Mouse (Mus musculus): ENCODE data around the gene Mcoln2.
A peak's percentile ranks its signal among the peaks of the same experiment; 100 is the strongest.
"Not testable (repeated sequence)": the region's sequence is repeated elsewhere in the genome, so short reads cannot be mapped to it uniquely, and the experiment has no call there.

Gene Mcoln2

GRCm38 (mm10) chr3:146192507-146192906 is 42.9 kb downstream of the Mcoln2 start:
- no peak for DNase-seq

GRCm38 (mm10) chr3:146195153-146195552 is 45.5 kb downstream of the Mcoln2 start:
- no peak for DNase-seq

GRCm38 (mm10) chr3:146196301-146196700 is 46.7 kb downstream of the Mcoln2 start:
- no peak for DNase-seq

GRCm38 (mm10) chr3:146196780-146197743 is 47.4 kb downstream of the Mcoln2 start:
- no peak for DNase-seq

- DNase-seq, result no peak
Observed at GRCm38 (mm10) chr3:146197785-146198184, 48.2 kb downstream of the Mcoln2 start.

GRCm38 (mm10) chr3:146198803-146199481 is 49.3 kb downstream of the Mcoln2 start:
- DNase-seq, result no peak

- DNase-seq, result no peak
Observed at GRCm38 (mm10) chr3:146199486-146199885, 49.9 kb downstream of the Mcoln2 start.

- DNase-seq, result no peak
Observed at GRCm38 (mm10) chr3:146204375-146204774, 54.7 kb downstream of the Mcoln2 start.

GRCm38 (mm10) chr3:146205305-146205704 is 55.7 kb downstream of the Mcoln2 start:
- no peak for DNase-seq

- DNase-seq, result no peak
Observed at GRCm38 (mm10) chr3:146206635-146207034, 57.0 kb downstream of the Mcoln2 start.

- DNase-seq, result no peak
Observed at GRCm38 (mm10) chr3:146207440-146207839, 57.8 kb downstream of the Mcoln2 start.

- DNase-seq, result not testable (repeated sequence)
Observed at GRCm38 (mm10) chr3:146209759-146210158, 60.1 kb downstream of the Mcoln2 start.

GRCm38 (mm10) chr3:146211141-146211747 is 61.6 kb downstream of the Mcoln2 start:
- DNase-seq, result no peak

- no peak for DNase-seq
Observed at GRCm38 (mm10) chr3:146211964-146212363, 62.3 kb downstream of the Mcoln2 start.

- DNase-seq, result no peak
Observed at GRCm38 (mm10) chr3:146213336-146213735, 63.7 kb downstream of the Mcoln2 start.

- no peak for DNase-seq
Observed at GRCm38 (mm10) chr3:146216561-146216960, 66.9 kb downstream of the Mcoln2 start.

- DNase-seq, result peak; percentile 3 to 23
Observed at GRCm38 (mm10) chr3:146220776-146221486, 71.3 kb downstream of the Mcoln2 start, which contains the start of gene Lpar3. TSS of gene Lpar3 (plus strand) at chr3:146220963.

GRCm38 (mm10) chr3:146224271-146224670 is 74.6 kb downstream of the Mcoln2 start:
- no peak for DNase-seq

- no peak for DNase-seq
Observed at GRCm38 (mm10) chr3:146225061-146225761, 75.6 kb downstream of the Mcoln2 start.

GRCm38 (mm10) chr3:146227427-146227826 is 77.8 kb downstream of the Mcoln2 start:
- no peak for DNase-seq

GRCm38 (mm10) chr3:146228559-146229310 is 79.1 kb downstream of the Mcoln2 start:
- no peak for DNase-seq
